Mouse (Mus musculus) embryonic facial prominence, embryonic 15.5 days (tissue): ENCODE results near the gene Mn1. TPM values are rescaled to one million over a fixed set of nuclear protein-coding genes. Genes with fewer than 3 reads are reported as not detected.

ENCODE experiments used
- ATAC-seq: fragments of 200-750 bp; cut with Nextera tagmentation; 2 replicates; pipeline ENCODE4 v1.8.0; 2017; ENCODE audit warnings: low read depth, moderate TSS enrichment; ENCODE audit not compliant: insufficient number of reproducible peaks, low FRiP score, low TSS enrichment
- H3K27ac ChIP-seq: fragments of 300-500 bp; sonication (generic); replicated peaks from 2 replicates; pipeline ENCODE4 v1.5.1; 2015; ENCODE audit warnings: mild to moderate bottlenecking, inconsistent platforms
- H3K27me3 ChIP-seq: fragments of 300-500 bp; sonication (generic); 2 replicates; pipeline ENCODE4 v1.6.1; 2015; ENCODE audit warnings: inconsistent platforms
- H3K36me3 ChIP-seq: fragments of 300-500 bp; sonication (generic); 2 replicates; pipeline ENCODE4 v1.6.1; 2015; ENCODE audit warnings: mild to moderate bottlenecking, inconsistent platforms
- H3K4me1 ChIP-seq: fragments of 300-500 bp; sonication (generic); 2 replicates; pipeline ENCODE4 v1.6.1; 2015; ENCODE audit warnings: inconsistent platforms
- H3K4me2 ChIP-seq: fragments of 300-500 bp; sonication (generic); replicated peaks from 2 replicates; pipeline ENCODE4 v1.6.1; 2015; ENCODE audit warnings: mild to moderate bottlenecking, inconsistent platforms
- H3K4me3 ChIP-seq: fragments of 300-500 bp; sonication (generic); replicated peaks from 2 replicates; pipeline ENCODE4 v1.5.1; 2015; ENCODE audit warnings: mild to moderate bottlenecking, inconsistent platforms
- H3K9ac ChIP-seq: fragments of 300-500 bp; sonication (generic); 2 replicates; pipeline ENCODE4 v1.6.1; 2015; ENCODE audit warnings: inconsistent platforms
- H3K9me3 ChIP-seq: fragments of 300-500 bp; sonication (generic); replicated peaks from 2 replicates; pipeline ENCODE4 v1.6.1; 2016; ENCODE audit warnings: inconsistent platforms
- WGBS: fragments of 180-500 bp; shearing (Covaris S2); methylation state at CpG from one replicate; pipeline ENCODE4 v1.1.7; 2015; 5-methylcytosine and 5-hydroxymethylcytosine counted together
- polyA plus RNA-seq: library from polyadenylated mRNA; unstranded; fragments of >200 nt; fragmentation: Nextera tagmentation; extraction: Ambion mirVana; gene quantifications from 2 replicates; pipeline ENCODE4 v1.2.1, GENCODE M21; 2015

The Mn1 gene
- polyA plus RNA-seq, 1 experiment from 2014 or later, result 39.3 TPM

DNA sequence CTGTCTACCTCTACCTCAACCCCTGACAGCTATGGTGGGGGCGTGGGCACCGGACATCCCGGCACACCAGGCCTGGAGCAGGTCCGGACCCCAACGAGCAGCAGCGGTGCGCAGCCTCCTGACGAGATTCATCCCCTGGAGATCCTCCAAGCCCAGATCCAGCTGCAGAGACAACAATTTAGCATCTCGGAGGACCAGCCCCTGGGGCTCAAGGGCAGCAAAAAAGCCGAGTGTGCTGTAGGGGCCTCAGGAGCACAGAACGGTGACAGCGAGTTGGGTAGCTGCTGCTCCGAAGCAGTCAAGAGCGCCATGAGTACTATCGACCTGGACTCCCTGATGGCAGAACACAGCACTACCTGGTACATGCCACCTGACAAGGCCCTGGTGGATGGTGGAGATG is 4.3 kb downstream of the Mn1 start:
- H3K9ac ChIP-seq, result peak overlapping the region; percentile 97
- H3K4me3 ChIP-seq, result peak overlapping the region; percentile 85
- peak overlapping the region; percentile 82 for H3K4me2 ChIP-seq
- H3K9me3 ChIP-seq, result no peaks in the 10 kb centered on the region
- H3K27me3 ChIP-seq, result no peaks in the 10 kb centered on the region
- ATAC-seq, result no peak
- 52% methylated on average over 15 of the region's 15 CpGs for WGBS
- peaks cover 68% of the 10 kb centered on the region for H3K4me1 ChIP-seq
- peak overlapping the region; percentile 48; the same call in 1 of the 2 replicates for H3K27ac ChIP-seq
- no peaks in the 10 kb centered on the region; the same call in 1 of the 2 replicates for H3K36me3 ChIP-seq

DNA sequence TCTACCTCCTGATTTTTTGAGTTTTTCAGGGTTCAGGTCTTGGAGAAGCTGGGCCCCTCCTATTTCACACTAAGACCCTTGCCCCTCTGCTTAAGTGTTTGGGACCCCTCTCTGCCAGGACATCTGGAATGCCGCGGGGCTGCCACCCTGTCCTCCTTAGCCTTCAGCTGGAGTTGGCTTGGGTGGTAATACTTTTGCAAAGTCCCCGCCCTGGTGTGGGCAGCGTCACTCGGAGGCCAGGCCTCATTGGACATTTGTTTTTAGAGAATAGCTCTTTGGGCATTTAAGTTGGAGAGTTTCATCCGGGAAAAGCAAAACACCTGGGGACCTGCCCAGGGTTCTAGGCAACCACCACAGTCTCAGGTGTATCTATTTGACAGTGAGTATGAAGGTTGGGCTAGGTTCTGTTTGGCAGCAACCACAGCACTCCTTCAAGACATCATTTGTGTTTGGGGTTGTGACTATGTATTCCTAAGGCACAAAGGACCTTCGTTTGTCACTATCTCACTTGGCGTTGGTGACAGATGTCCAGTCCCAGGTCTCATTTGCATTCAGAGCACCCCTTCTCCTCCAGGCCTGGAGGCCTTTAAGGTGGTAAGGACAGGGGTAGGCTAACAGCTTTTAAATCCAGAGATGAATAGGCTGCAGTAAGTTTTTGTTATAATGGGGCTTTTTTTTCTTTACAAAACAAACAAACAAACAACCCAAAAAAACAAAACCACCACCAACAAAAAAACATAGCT is 5.1 kb downstream of the Mn1 start:
- Histone ChIP-seq H3K9ac (peak overlapping the region; percentile 97), H3K4me3 (peak overlapping the region; percentile 85), H3K4me1 (peaks cover 76% of the 10 kb centered on the region), H3K9me3 (no peaks in the 10 kb centered on the region), H3K4me2 (peak overlapping the region; percentile 82), H3K27me3 (no peaks in the 10 kb centered on the region), H3K36me3 (no peaks in the 10 kb centered on the region; the same call in 1 of the 2 replicates), H3K27ac (no peak overlapping the region)
- no peak for ATAC-seq
- 37% methylated on average over 8 of the region's 8 CpGs for WGBS

DNA sequence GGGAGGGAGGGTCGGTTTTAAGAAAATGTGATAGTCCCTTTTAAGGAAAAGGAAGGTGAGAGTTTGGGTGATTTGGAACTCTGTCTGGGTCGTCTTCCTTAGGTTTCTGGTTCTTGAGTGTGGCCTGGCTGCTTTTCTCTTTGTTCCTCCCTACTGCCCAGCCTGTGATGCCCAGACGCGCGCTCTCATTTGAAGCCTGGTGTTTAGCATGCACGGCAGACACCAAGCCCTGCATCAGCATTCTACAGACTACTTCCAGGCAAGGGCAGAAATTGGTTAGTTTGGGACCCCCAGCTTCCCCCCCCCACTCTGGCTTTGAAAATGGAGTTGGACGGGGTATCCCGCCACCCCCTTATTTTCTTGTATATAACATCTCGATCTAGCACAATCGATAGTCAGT is 5.8 kb downstream of the Mn1 start:
- WGBS, result 38% methylated on average over 10 of the region's 10 CpGs
- peak overlapping the region; percentile 26; the same call in 1 of the 2 replicates for H3K9ac ChIP-seq
- H3K4me2 ChIP-seq, result peak overlapping the region; percentile 82
- H3K9me3 ChIP-seq, result no peaks in the 10 kb centered on the region
- H3K27me3 ChIP-seq, result no peaks in the 10 kb centered on the region
- H3K4me1 ChIP-seq, result peaks cover 82% of the 10 kb centered on the region
- ATAC-seq, result no peak
- no peaks in the 10 kb centered on the region; the same call in 1 of the 2 replicates for H3K36me3 ChIP-seq
- H3K4me3 ChIP-seq, result peak overlapping the region; percentile 85
- H3K27ac ChIP-seq, result no peak overlapping the region

DNA sequence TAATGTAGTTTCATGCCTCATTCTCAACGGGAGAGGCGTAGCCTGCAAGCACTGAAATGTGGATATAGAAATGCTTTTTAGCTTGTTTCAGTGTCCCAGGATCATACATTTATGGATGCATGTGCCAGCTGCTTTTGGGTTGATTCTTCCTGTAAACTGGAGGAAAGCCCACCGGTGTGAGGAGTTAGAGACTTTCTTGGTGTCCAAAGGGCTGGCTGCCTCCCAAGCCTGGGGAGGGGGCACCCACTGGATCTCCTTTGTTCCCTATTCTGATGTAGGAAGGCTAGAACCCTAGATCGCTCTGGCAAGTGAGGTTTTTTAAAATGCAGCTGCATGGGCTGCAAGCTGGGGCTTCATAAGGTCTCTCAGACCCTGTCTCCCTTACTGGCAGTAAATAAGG is 6.5 kb downstream of the Mn1 start:
- 43% methylated on average over 4 of the region's 4 CpGs for WGBS
- Histone ChIP-seq H3K9ac (peak overlapping the region; percentile 13; the same call in 1 of the 2 replicates), H3K27me3 (no peaks in the 10 kb centered on the region), H3K27ac (no peak overlapping the region), H3K4me2 (peak overlapping the region; percentile 82), H3K4me1 (peaks cover 82% of the 10 kb centered on the region), H3K4me3 (peak overlapping the region; percentile 85), H3K9me3 (no peaks in the 10 kb centered on the region), H3K36me3 (no peaks in the 10 kb centered on the region; the same call in 1 of the 2 replicates)
- no peak for ATAC-seq

DNA sequence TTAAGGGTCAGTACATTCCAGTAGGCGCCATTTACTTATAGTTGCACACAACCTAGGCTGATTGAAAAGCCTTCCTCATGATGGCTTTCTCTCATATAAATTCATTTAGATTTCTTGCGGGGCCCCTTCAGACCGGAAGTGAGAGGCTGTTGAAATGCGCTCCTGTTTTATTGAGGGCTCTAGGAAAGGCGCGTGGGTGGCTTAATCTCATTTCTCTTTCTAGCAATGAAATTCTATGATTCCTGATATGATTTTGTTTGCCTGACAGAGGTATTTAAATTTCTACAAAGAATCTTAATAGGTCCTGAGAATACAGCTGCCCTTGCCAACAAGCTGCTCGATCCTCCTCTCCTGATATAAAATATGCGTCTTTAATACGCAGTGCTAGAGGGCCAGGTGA is 8.7 kb downstream of the Mn1 start:
- Histone ChIP-seq H3K4me3 (peak overlapping the region; percentile 85; the same call in 1 of the 2 replicates), H3K27me3 (no peaks in the 10 kb centered on the region), H3K27ac (no peak overlapping the region; the same call in 1 of the 2 replicates), H3K9me3 (no peaks in the 10 kb centered on the region), H3K4me2 (peak overlapping the region; percentile 82), H3K36me3 (no peaks in the 10 kb centered on the region; the same call in 1 of the 2 replicates), H3K4me1 (peaks cover 80% of the 10 kb centered on the region), H3K9ac (no peak overlapping the region)
- 59% methylated on average over 9 of the region's 9 CpGs for WGBS
- ATAC-seq, result no peak

DNA sequence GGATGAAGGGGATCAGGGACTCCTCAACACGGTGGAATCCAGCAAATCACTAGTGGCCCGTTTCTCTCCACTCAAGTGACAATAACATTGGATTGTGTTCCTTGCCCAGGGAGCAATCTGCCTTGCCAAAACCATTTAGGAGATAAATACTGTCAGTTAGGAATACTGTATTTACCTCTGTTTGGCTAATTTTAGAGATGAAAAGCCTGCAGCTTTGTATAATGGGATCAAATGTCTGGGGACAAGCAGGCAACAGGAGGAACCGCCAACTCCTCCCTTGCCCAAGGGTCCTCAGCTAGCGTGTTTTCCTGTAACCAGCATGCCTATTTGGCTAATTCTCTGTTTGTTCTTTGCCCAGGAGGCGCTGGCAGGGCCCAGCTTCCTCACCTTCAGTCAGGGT is 9.1 kb downstream of the Mn1 start:
- Histone ChIP-seq H3K4me3 (peak overlapping the region; percentile 85), H3K9me3 (no peaks in the 10 kb centered on the region), H3K9ac (peak overlapping the region; percentile 12; the same call in 1 of the 2 replicates), H3K4me1 (peaks cover 80% of the 10 kb centered on the region), H3K27ac (peak overlapping the region; percentile 72), H3K36me3 (no peaks in the 10 kb centered on the region; the same call in 1 of the 2 replicates), H3K4me2 (peak overlapping the region; percentile 82), H3K27me3 (no peaks in the 10 kb centered on the region)
- no peak for ATAC-seq
- 20% methylated on average over 5 of the region's 5 CpGs for WGBS

DNA sequence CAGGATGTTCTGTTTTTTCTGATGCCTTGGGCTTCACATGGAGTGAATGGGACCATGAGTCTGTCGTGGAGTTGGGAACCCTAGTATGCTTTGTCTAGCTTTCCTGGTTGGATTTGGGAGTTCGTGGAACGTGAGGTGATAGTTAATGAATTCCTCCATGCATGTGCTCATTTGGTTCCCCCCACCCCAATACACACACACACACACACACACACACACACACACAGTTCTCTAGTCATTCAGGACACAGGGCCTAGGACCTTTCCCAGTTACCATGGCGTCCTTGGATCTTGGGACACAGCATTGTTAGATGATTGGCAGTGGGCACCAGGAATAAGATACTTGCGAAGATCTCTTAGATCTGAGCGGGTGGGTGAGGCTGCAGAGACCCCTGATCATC is 11.7 kb downstream of the Mn1 start:
- H3K4me3 ChIP-seq, result no peak overlapping the region
- no peak overlapping the region for H3K27ac ChIP-seq
- 64% methylated on average over 6 of the region's 6 CpGs for WGBS
- H3K4me2 ChIP-seq, result no peak overlapping the region
- H3K4me1 ChIP-seq, result peaks cover 93% of the 10 kb centered on the region
- no peak for ATAC-seq
- no peaks in the 10 kb centered on the region for H3K27me3 ChIP-seq
- no peak overlapping the region for H3K9ac ChIP-seq
- H3K36me3 ChIP-seq, result no peaks in the 10 kb centered on the region; the same call in 1 of the 2 replicates
- no peaks in the 10 kb centered on the region for H3K9me3 ChIP-seq

DNA sequence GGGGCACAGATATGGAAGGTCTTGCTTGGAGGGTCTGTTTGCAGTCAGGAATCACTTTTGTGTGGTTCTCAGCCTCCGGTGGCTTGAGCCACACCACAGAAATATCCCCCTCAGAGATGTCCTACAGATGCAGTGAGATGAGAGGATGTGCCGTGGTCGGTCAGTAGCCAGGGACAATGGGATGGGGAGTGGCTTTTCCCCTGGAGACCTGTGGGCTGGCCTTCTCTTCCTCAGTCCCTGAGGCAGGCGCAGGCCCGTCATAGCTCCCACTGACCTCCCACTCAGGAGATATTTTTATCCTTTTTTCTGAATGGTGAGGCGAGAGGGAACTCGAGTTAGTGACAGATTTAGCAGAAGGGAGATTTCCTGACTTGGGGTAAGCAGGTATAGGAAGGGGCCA is 12.6 kb downstream of the Mn1 start:
- Histone ChIP-seq H3K27ac (no peak overlapping the region; the same call in 1 of the 2 replicates), H3K4me3 (no peak overlapping the region), H3K36me3 (no peaks in the 10 kb centered on the region), H3K4me2 (0 out of 2 replicates have a peak overlapping the region, but pooled peaks have one; percentile 8), H3K9ac (no peak overlapping the region), H3K27me3 (no peaks in the 10 kb centered on the region), H3K9me3 (no peaks in the 10 kb centered on the region), H3K4me1 (peaks cover 95% of the 10 kb centered on the region)
- ATAC-seq, result no peak
- WGBS, result 51% methylated on average over 7 of the region's 7 CpGs

DNA sequence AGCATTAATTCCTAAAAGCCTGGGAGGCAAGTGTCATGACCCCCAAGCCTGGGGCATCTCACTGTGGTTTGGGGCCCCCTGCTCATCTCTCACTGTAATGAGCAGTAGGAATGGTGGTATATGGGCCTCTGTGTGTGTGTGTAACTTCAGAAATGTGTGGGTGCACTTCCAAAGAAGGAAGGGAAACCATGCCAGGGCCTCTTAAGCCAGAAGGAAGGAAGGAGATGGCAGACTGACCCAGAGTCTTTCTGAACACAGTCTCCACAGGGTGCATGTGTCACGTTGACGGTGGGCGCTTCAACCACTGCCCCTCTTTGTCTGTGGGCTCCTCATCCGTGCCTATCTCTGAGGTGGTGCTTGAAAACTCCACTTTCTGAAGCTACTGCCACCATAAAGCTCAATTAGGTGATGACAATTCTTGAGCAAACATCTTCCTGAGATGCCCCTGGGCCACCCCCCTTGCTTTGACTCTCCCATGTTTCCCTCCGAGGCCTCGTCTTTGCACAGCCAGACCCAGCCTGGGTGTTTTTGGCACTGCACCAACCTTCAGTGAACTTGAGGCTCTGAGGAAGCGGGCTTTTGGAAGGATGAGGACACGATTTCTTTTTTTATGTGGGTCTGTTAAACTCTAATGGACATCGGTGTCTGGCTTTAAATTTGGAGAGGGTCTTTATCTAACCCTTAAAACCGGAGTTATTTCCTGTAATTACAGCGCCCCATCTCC is 14.0 kb downstream of the Mn1 start:
- Histone ChIP-seq H3K9me3 (no peaks in the 10 kb centered on the region), H3K4me2 (0 out of 2 replicates have a peak overlapping the region, but pooled peaks have one; percentile 1), H3K27me3 (no peaks in the 10 kb centered on the region), H3K4me1 (peaks cover 95% of the 10 kb centered on the region), H3K27ac (peak overlapping the region; percentile 44; the same call in 1 of the 2 replicates), H3K9ac (no peak overlapping the region), H3K36me3 (no peaks in the 10 kb centered on the region), H3K4me3 (no peak overlapping the region)
- no peak for ATAC-seq
- 50% methylated on average over 11 of the region's 11 CpGs for WGBS

DNA sequence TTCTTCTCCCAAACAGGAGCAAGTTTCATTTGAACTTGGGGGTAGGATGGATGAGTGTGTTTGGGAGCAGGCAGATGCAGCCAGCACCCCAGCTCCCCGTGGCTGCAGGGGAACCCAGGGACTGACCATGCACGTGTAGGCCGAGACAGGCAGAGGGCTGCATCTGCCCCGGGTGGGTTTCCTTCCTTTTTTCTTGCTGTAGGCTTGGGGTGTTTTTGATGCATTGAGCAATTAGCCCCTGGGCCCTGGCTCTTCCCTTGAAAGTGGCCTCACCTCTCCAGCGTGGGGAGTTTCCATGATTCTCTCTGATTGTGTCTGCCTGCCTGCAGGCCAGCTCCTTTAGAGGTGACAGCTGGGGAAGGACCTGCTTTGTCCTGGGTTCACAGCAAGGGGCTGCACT is 15.7 kb downstream of the Mn1 start:
- ATAC-seq, result no peak
- Histone ChIP-seq H3K4me3 (no peak overlapping the region), H3K9me3 (no peaks in the 10 kb centered on the region), H3K27me3 (no peaks in the 10 kb centered on the region), H3K36me3 (no peaks in the 10 kb centered on the region), H3K4me2 (no peak overlapping the region), H3K4me1 (peaks cover 89% of the 10 kb centered on the region), H3K27ac (no peak overlapping the region), H3K9ac (no peak overlapping the region)
- WGBS, result 29% methylated on average over 5 of the region's 5 CpGs

DNA sequence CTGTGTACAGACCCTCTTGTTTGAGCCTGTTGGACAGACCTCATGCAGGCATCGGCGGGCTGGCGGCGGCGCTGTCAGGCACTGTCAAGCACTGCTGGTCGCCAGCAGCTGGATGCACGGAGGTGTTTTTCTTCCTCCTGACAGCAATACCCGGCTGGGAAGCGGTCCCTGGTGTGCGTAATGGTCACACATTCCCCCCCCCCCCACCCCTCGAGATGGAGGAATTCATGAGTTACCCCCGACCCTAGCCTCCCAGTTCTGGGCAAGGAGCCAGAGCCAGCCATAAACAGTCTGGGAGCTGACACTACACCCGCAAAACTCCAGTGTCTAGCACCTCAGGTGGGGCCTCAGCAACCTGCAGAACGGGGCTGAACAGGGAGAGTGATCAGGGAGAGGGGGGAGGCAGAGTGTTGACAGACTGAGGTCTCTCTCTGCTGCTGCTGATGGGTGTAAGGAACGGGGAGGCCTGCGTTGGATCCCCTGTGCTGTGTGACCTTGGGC is 17.2 kb downstream of the Mn1 start:
- 34% methylated on average over 14 of the region's 16 CpGs for WGBS
- no peak overlapping the region for H3K9ac ChIP-seq
- no peak overlapping the region for H3K4me2 ChIP-seq
- no peaks in the 10 kb centered on the region for H3K36me3 ChIP-seq
- H3K9me3 ChIP-seq, result no peaks in the 10 kb centered on the region
- H3K27me3 ChIP-seq, result no peaks in the 10 kb centered on the region
- no peak for ATAC-seq
- no peak overlapping the region for H3K27ac ChIP-seq
- H3K4me1 ChIP-seq, result peaks cover 83% of the 10 kb centered on the region
- no peak overlapping the region for H3K4me3 ChIP-seq
